Mouse (Mus musculus) small intestine, adult 10 weeks (tissue): Measurements from ENCODE around the gene Ttll8. TPM values are rescaled to one million over a fixed set of nuclear protein-coding genes. Genes with fewer than 3 reads are reported as not detected.

Experiments used
- polyA plus RNA-seq: library from polyadenylated mRNA; stranded (reverse); fragments of 350-450 nt; fragmentation: Illumina TruSeq; extraction: RNeasy Lipid Tissue Mini Kit (QIAGEN cat#74804); gene quantifications from one replicate; pipeline ENCODE4 v1.2.3, GENCODE M21; 2014; ENCODE audit warnings: low replicate concordance

The Ttll8 gene
- not detected for polyA plus RNA-seq

GRCm38 (mm10) chr15:88954368-88955072 lies at the start of gene Ttll8:
Gene Ttll8, minus strand, starts transcription at chr15:88954418.

DNA sequence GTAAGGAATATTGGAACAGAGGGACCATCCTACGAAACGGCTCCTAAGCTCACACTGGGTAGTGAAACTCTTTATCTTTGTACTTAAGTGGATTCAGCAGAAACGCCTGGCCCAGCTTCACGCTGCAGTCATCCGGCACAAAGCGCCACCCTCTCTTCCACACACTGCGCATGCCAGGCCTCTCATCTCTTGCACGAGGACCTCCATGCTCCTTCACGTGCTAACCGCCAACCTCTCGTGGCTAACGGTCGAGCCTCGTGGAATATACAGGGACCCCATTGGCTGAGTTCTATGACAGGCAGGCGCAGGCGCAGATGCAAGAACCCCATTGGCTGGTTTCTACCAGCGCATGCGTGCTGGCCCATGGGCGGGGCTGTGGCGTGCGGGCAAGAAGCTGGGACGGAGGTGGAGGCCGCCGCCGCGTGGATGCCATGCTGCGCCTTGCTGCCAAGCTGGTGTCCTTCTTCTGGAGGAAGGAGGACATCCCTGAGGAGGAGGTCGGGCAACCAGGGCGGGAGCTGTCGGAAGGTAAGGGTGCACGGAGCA lies 28.4 kb upstream of the Ttll8 start, which contains the start of gene Mov10l1:
Mov10l1 (plus strand) TSS at position 376 of the 546 bp plus-strand sequence.

GRCm38 (mm10) chr15:88978281-88979137 lies 24.3 kb upstream of the Ttll8 start, which contains the start of gene Mlc1:
Gene Mlc1, minus strand, starts transcription at chr15:88979007.

GRCm38 (mm10) chr15:88861772-88862622 lies 92.2 kb downstream of the Ttll8 start, which contains the start of gene Pim3:
Gene Pim3, plus strand, starts transcription at chr15:88862186.

Other genes with a start within 250 kb of the Ttll8 start
- gene Brd1, start 220.2 kb downstream of the Ttll8 start, polyA plus RNA-seq: 29.1 TPM
- gene Zbed4, start 202.8 kb downstream of the Ttll8 start, polyA plus RNA-seq: 19.2 TPM
- 1.6 TPM for gene Alg12, start 135.1 kb downstream of the Ttll8 start, polyA plus RNA-seq
- gene Creld2, start 134.8 kb downstream of the Ttll8 start, polyA plus RNA-seq: 4.1 TPM
- 0.82 TPM for gene Pim3, start 92.2 kb downstream of the Ttll8 start, polyA plus RNA-seq
- gene Mlc1, start 24.6 kb upstream of the Ttll8 start, polyA plus RNA-seq: not detected
- not detected for gene Mov10l1, start 28.5 kb upstream of the Ttll8 start, polyA plus RNA-seq
- gene Panx2, start 105.3 kb upstream of the Ttll8 start, polyA plus RNA-seq: not detected
- 5.7 TPM for gene Trabd, start 120.7 kb upstream of the Ttll8 start, polyA plus RNA-seq
- gene Selenoo, start 134.7 kb upstream of the Ttll8 start, polyA plus RNA-seq: 2.7 TPM
- gene Tubgcp6, start 168.7 kb upstream of the Ttll8 start, polyA plus RNA-seq: 0.85 TPM
- gene Hdac10, start 174.3 kb upstream of the Ttll8 start, polyA plus RNA-seq: not detected
- 0.33 TPM for gene Mapk12, start 186.3 kb upstream of the Ttll8 start, polyA plus RNA-seq
- 0.15 TPM for gene Mapk11, start 195.2 kb upstream of the Ttll8 start, polyA plus RNA-seq
- gene Plxnb2, start 226.4 kb upstream of the Ttll8 start, polyA plus RNA-seq: 3.4 TPM
- 0.11 TPM for gene Dennd6b, start 242.1 kb upstream of the Ttll8 start, polyA plus RNA-seq